Comparison of ENCODE assay signal across 8 mouse cellular contexts in the genomic region with DNA sequence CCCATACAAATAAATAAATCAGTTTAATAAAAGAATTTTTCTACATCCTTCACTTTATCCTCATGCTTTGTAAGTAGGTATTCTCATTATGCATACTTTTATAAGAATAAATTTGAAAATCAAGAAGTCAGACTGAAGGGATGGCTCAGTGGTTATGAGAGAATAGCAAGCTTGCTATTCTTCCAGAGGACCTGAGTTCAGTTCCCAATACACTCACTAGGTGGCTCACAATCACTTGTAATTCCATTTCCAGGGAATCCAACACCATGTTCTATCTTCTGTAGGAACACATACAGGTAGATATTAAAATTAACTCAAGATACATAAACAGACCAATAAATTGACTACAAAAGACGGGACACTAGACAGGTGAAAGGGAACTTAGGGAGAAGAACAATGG. TPM values are rescaled to one million over a fixed set of nuclear protein-coding genes. Genes with fewer than 3 reads are reported as not detected.
DNase-seq lines count a peak whose midpoint lies in the region; ATAC-seq and TF ChIP-seq lines count a peak whose summit lies in the region.

No protein-coding gene starts in this region.

- ATAC-seq in hindbrain, embryonic 11.5 days (ENCODE audit: low FRiP score): no peak
- ATAC-seq in intestine, embryonic 16.5 days: peak; percentile 42; the same call in 1 of the 2 replicates
- no peak for ATAC-seq in lung, postnatal 0 days

- no peaks in the 10 kb centered on the region for H3K36me3 ChIP-seq in hindbrain, embryonic 11.5 days (ENCODE audit: control insufficient read depth, insufficient read depth, low read length)
- peaks cover 53% of the 10 kb centered on the region for H3K36me3 ChIP-seq in hindbrain, embryonic 10.5 days
- H3K36me3 ChIP-seq in intestine, embryonic 16.5 days (ENCODE audit: control insufficient read depth, insufficient read depth, low read length): no peaks in the 10 kb centered on the region
- no peaks in the 10 kb centered on the region for H3K36me3 ChIP-seq in lung, postnatal 0 days (ENCODE audit: insufficient read depth, low read length)

- 73% methylated on average over 1 of the region's 1 CpGs for whole genome bisulfite sequencing in hindbrain, embryonic 11.5 days
- 90% methylated on average over 1 of the region's 1 CpGs for WGBS in hindbrain, embryonic 10.5 days
- WGBS in intestine, embryonic 16.5 days: 73% methylated on average over 1 of the region's 1 CpGs
- 76% methylated on average over 1 of the region's 1 CpGs for WGBS in lung, postnatal 0 days

- no peak for TF ChIP-seq EP300 in lung, postnatal 0 days (IDR thresholded peaks at IDR 0.05)

- no peaks in the 10 kb centered on the region for H3K27me3 ChIP-seq in hindbrain, embryonic 11.5 days (ENCODE audit: control insufficient read depth, insufficient read depth, low read length)
- no peaks in the 10 kb centered on the region for H3K27me3 ChIP-seq in hindbrain, embryonic 10.5 days (ENCODE audit: insufficient read depth, poor library complexity, severe bottlenecking)
- no peaks in the 10 kb centered on the region for H3K27me3 ChIP-seq in intestine, embryonic 16.5 days (replicated peaks; ENCODE audit: control insufficient read depth, insufficient read depth, low read length)
- no peaks in the 10 kb centered on the region for H3K27me3 ChIP-seq in lung, postnatal 0 days (replicated peaks; ENCODE audit: insufficient read depth, low read length)

- no peaks in the 10 kb centered on the region for H3K9me3 ChIP-seq in hindbrain, embryonic 11.5 days (ENCODE audit: control insufficient read depth, low read length)
- no peaks in the 10 kb centered on the region for H3K9me3 ChIP-seq in hindbrain, embryonic 10.5 days
- no peaks in the 10 kb centered on the region for H3K9me3 ChIP-seq in intestine, embryonic 16.5 days (ENCODE audit: control insufficient read depth, low read length)
- no peaks in the 10 kb centered on the region for H3K9me3 ChIP-seq in lung, postnatal 0 days (ENCODE audit: low read length)

- no peak overlapping the region for H3K9ac ChIP-seq in hindbrain, embryonic 11.5 days (ENCODE audit: low read depth, low read length)
- H3K9ac ChIP-seq in intestine, embryonic 16.5 days (ENCODE audit: low read depth, low read length): no peak overlapping the region
- H3K9ac ChIP-seq in lung, postnatal 0 days (replicated peaks; ENCODE audit: low read depth): no peak overlapping the region

- DNase-seq in hindbrain, embryonic 11.5 days (ENCODE audit: low spot score): peak; percentile 48
- DNase-seq in hindbrain, embryonic 10.5 days (ENCODE audit: low spot score): no peak
- DNase-seq in MN1 (ENCODE audit: low spot score): peak; percentile 64
- DNase-seq in cerebellum, adult 9-11 months: peak; percentile 47
- peak; percentile 64 for DNase-seq in lung, postnatal 0 days (ENCODE audit: low spot score)
- no peak for DNase-seq in spleen, postnatal 4 days (ENCODE audit: low spot score in 2 of 2)
- DNase-seq in urinary bladder, postnatal 10 days (ENCODE audit: low spot score): no peak

- H3K4me3 ChIP-seq in hindbrain, embryonic 11.5 days (ENCODE audit: low read depth, low read length): no peak overlapping the region
- no peak overlapping the region for H3K4me3 ChIP-seq in hindbrain, embryonic 10.5 days
- no peak overlapping the region for H3K4me3 ChIP-seq in intestine, embryonic 16.5 days (ENCODE audit: low read length)
- H3K4me3 ChIP-seq in lung, postnatal 0 days (ENCODE audit: low read depth, low read length): no peak overlapping the region

- no peak overlapping the region for H3K27ac ChIP-seq in hindbrain, embryonic 11.5 days (ENCODE audit: low read depth, low read length)
- no peak overlapping the region for H3K27ac ChIP-seq in hindbrain, embryonic 10.5 days
- no peak overlapping the region for H3K27ac ChIP-seq in intestine, embryonic 16.5 days (ENCODE audit: low read length)
- no peak overlapping the region for H3K27ac ChIP-seq in lung, postnatal 0 days (ENCODE audit: low read length)

- no peaks in the 10 kb centered on the region for H3K4me1 ChIP-seq in hindbrain, embryonic 11.5 days (replicated peaks; ENCODE audit: control insufficient read depth, insufficient read depth, low read length)
- peaks cover 9% of the 10 kb centered on the region for H3K4me1 ChIP-seq in hindbrain, embryonic 10.5 days (replicated peaks)
- H3K4me1 ChIP-seq in intestine, embryonic 16.5 days (ENCODE audit: control insufficient read depth, insufficient read depth, low read length): peaks cover 6% of the 10 kb centered on the region; the same call in 1 of the 2 replicates
- H3K4me1 ChIP-seq in lung, postnatal 0 days (ENCODE audit: insufficient read depth, low read depth, low read length): no peaks in the 10 kb centered on the region

- TF ChIP-seq CTCF in lung, postnatal 0 days (IDR thresholded peaks at IDR 0.05): peak; percentile 77

- no peak overlapping the region for H3K4me2 ChIP-seq in hindbrain, embryonic 11.5 days (replicated peaks; ENCODE audit: low read depth, low read length)
- H3K4me2 ChIP-seq in intestine, embryonic 16.5 days (ENCODE audit: low read depth, low read length): no peak overlapping the region
- no peak overlapping the region for H3K4me2 ChIP-seq in lung, postnatal 0 days (replicated peaks; ENCODE audit: low read depth, low read length)

RNA-seq across cellular contexts. Expression of gene Bmpr1a, which starts 44.3 kb away (rescaled TPM):
- polyA plus RNA-seq in hindbrain, embryonic 11.5 days (2014; fragmentation: Nextera tagmentation; extraction: Ambion mirVana): 44.9 and 48.9 TPM in 2 replicates
- 31.6 and 42.8 TPM in 2 replicates for polyA plus RNA-seq in hindbrain, embryonic 10.5 days (2016; fragmentation: Nextera tagmentation; extraction: Ambion mirVana)
- 11.0 and 15.6 TPM in 2 replicates for polyA plus RNA-seq in intestine, embryonic 16.5 days (2015; fragmentation: Nextera tagmentation; extraction: Ambion mirVana)
- polyA plus RNA-seq in lung, postnatal 0 days (2015; fragmentation: Nextera tagmentation; extraction: Ambion mirVana): 19.6 and 20.8 TPM in 2 replicates

Comparison
In these comparisons a context has a peak if more than half of its experiments do, and no peak if none do; other contexts are left out.
1. DNase-seq: peak in hindbrain, embryonic 11.5 days (single experiment), MN1 (single experiment), cerebellum, adult 9-11 months (single experiment) and lung, postnatal 0 days (single experiment); none in hindbrain, embryonic 10.5 days (single experiment), spleen, postnatal 4 days (0 of 2) and urinary bladder, postnatal 10 days (single experiment).